Mouse (Mus musculus): ENCODE measurements around the gene Adgrl3.

The Adgrl3 gene

DNA sequence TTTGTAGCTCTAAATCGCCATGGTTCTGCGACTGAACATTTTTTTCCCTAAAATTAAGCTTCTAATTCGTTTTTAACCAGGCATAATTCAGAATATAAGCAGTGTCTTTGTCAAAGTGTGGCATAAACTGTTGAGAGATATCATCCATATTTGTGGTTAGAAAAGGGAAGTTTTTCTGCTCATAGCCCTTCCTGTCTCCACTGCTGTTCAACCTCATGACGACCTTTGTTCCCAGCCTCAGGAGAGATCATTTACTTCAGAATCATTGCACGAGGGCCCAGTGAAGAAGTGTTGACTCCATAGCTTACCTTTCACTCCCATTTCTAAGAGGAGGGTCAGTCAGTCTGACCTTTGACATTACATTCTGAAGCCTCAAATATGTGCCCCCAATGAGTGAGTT, 56.4 kb downstream of the Adgrl3 start:
- DNase-seq (ENCODE audit: low read depth), result no peak

DNA sequence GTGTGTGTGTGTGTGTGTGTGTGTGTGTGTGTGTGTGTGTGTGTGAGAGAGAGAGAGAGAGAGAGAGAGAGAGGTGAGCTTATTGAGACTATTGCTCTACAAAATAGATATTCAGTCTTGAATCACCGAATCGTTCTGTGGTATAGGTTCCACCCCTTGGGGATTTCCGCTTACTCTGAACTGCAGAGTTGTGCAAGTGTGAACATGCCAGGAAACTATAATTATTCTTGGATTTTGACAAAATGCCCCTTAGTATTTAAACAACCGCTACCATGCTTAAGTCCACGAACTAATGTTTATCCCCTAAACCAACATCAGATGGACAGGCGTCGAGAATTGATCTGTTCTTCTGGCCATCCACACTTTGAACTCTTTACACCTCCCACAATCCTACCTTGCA, 57.1 kb downstream of the Adgrl3 start:
- DNase-seq (ENCODE audit: low read depth), result no peak

DNA sequence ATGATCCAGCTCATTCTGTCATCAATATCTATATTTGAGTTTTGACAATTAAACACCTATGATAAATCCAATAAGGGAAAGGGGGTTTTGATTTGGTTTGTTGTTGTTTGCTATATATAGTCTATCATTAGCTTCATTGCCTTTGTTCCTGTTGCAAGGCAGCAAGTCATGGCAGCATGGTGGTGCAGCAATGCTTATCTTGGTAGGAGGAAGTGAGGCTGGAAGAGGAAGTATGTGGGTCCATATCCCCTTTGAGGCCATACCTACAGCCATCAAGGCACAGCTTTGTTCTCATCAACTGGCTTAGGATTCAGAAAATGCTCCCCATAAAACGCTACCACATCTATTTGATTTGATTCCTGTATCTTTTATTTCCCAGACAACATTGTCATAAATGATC, 58.1 kb downstream of the Adgrl3 start:
- DNase-seq (ENCODE audit: low read depth), result no peak

DNA sequence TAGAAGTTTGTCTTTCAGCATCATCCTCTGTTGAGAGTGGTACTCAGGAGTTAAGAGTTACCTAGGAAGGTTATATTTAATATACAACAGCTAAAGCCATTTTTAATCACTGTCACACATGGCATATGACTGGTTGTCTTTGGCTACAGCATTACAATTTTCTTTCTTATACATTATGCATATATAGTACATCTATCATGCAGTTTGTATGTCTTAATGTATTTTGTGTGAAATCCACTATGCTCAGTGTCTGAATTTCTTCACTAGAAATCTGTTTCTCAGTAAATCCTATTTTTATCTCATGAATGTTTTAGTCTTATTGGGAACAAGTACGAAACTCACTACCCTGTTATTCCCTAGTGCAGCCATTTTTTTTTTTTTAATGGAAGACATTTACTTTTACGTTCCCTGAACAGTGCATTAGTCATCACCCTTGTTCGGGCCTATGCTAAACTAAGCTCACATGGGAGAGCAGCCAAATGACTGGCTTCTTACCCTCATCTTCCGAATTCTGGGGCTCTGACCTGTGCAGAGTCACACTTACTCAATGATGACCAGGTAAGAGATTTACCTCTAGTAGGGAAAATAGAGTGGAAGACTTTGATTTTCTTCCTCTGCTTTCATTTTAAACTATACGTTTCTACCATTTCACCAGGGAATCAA, 63.9 kb downstream of the Adgrl3 start:
- DNase-seq (ENCODE audit: low read depth), result no peak

DNA sequence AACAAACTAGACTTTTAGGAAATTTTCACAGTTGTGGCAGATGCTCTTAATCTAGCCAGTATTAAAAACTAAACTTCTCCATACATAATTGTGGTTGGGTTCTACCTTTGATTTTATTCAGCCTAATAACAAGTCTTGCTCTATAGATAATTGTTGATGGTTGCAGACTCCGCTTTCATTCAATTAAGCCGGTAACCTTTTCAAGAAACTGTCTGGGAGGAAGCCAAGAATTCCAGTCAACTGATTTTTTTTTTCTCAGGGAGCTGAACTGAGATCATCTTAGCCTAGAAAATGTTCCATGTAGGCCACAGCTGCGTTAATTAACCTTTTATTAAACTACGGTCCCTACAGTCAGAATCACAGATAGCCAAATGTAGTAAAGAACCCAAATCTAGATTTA, 65.2 kb downstream of the Adgrl3 start:
- no peak for DNase-seq (ENCODE audit: low read depth)

DNA sequence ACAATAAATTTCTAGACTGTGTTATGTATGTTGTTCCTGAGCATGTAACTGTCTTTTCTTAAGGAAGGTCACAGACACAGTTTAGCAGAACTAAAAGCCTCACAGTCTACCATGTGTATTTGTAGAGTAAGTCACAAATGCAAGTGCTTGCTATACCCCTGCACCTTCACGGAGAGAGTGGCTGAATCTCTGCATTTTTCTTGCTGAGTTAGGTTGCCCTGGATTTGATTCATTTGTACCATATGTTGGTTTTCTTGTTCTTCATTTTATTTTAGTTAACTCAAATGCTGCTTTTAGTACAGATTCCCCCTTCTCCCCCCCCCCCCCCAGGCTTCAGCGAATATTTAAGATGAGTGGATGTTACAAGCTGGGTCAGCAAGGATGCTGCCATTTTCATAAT, 68.7 kb downstream of the Adgrl3 start:
- no peak for DNase-seq (ENCODE audit: low read depth)

DNA sequence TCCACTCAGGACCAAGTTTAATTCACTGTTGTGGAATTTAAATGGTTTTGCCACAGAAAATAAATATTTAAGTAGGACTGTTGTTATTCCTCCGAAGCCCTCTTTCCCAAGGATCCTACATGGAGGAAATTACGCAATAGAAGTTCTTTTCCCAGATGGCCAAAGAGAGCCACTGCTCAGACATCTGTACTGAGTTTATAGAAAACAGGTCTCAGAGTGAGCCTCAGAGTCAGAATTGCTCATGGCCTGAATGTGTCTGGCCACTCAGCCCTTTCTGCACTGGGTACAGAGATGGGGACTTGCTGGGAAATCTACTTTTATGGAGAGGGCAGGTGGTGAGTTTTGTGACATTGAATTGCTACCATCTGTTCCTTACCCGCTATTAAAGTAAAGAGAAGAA, 74.7 kb downstream of the Adgrl3 start:
- DNase-seq (ENCODE audit: low read depth), result no peak

DNA sequence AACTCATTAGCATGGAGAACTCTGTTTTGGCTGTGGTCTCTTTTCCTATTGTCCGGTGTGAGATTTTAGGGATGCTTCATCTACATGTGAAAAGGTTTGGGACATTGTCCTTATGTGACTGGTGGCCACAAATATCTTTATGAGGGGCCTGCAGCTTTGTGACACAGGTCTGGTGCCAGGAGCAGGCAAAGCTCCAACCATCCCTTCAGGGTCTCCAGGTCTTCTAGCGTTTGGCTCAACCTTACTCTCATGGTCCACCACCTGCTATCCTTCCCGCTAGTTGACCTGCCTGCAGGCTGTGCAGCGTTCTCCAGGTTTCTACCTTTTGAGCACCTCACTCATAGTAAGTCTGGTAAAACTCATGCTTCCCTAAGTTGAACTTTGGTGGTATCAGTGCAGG, 77.2 kb downstream of the Adgrl3 start:
- no peak for DNase-seq (ENCODE audit: low read depth)

DNA sequence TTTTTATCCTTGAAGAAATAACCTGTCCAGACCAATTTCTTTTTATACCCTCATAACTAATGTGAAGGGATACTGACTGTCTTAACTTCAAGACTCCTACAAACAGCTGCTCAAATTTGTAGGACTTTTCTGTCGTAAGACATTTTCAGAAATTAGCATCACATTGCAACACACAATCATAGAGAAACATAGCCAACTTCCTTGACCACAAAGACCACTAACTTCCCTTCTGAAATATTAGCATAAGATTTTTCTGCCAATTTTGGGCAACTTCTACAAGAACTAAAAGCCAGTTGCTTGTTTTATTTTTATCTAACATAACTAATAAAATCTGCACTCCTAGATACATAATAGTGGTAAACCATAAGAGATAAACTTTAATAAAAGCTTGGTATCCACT, 87.5 kb downstream of the Adgrl3 start:
- peak; percentile 8 for DNase-seq (ENCODE audit: low read depth)

DNA sequence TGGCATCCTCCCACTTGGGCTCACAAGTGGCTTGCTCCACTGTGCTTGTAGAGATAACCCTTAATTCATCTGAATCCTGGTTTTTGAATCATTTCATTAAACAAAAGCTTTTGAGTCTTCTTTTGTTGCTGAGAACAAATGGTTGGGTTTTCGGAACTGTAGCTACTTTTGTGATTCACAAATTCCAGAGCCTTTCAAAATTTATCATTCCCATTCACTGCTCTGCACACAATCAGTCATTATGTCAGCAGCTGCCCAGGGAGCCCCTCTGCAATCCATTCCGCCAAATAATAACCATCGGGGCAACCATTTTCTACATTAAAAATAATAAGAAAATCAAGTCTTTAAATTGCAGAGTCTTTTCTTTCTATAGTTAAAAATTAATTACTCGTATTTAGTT, 104.5 kb downstream of the Adgrl3 start:
- no peak for DNase-seq (ENCODE audit: low read depth)

DNA sequence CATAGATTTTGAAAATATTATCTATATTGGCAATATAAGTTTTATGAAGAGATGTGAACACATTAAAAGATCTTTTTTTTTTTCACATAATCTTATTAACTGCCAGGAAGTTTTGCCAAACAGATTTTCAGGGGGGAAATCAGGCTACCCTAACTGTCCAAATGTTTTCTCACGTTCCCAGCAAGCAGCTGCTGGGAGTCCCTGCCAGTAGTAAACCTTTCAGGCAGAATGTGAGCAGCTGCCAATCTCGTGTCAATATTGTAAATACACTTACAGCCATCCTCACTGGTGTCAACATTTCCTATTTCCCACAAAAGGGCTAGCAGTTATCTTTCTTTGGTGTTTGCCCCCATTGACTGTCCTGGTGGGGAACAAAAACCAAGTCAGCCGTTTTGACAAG, 107.7 kb downstream of the Adgrl3 start:
- no peak for DNase-seq (ENCODE audit: low read depth)

DNA sequence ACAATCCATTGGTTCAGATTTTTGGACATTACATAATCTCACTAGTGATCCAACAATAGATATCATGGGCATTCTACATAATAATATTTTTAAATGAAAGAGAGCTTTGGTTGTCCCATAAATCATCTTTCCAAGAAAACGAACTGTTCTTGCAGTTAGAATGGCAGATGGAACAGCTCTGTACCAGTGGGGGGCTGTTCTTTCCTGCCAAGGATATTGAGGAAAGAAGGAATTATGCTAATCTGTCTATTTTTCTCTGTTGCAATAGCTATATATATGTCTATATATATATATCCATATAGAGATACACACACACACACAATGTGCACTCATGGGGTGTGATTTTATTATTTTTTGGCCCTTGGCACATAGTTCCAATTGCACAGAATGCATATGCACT, 116.5 kb downstream of the Adgrl3 start:
- DNase-seq (ENCODE audit: low read depth), result no peak

DNA sequence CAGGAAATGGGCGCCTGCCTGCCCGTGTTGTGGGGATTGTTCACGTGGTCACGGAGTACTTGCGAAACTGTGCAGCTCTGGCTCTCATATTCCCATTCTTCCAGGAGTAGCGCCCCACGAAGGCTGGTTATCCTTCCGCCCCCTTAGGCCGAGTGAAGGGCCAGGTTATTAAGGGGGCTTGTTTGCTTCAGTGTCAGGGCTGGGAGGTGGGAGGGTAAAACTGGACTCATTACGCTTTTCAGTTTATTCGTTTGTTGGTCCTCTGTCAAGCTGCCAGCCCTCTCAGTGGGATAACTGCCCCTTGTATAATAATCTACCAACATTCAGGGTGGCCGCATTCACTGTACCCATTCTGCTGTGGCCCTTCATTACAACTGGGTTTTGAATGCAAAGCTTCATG, 135.9 kb downstream of the Adgrl3 start:
- no peak for DNase-seq (ENCODE audit: low read depth)

DNA sequence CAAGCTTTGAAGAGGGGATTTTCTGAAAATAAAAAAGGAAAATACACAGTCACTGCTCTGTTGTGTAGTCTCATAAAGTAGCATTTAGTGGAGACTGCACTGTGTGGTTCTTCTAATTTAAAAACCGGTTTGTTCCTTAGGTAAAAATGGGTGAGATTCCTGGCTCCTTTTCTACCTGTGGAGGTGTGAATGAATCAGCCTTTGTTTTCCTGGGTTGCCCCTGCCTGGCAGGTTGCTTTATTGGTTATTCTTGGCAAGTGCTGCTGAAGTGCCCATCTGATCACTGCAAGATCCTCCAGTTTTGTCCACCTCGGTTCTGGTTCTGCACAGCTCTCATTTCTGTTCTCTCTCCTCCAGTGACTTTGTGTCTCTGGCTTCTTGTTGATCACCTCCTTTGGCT, 136.3 kb downstream of the Adgrl3 start:
- no peak for DNase-seq (ENCODE audit: low read depth)

DNA sequence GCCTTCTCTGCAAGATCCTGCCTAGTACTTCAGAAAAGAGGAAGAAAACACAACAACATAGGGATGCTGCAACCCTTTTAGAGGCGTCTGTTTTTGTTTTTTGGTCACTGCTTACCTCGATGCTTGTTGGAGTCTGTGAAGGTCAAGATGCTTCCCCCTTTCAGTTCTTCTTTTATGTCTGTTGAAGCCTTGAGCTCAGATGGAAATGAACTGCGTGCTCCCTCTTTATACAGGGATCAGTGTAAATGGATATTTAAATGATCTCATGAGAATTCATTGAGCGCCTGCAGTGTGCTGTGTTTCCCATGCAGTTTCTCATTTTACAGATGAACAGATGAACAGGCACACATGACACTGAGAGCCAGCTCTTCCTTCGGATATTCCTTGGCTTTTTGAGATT, 136.9 kb downstream of the Adgrl3 start:
- DNase-seq (ENCODE audit: low read depth), result no peak

DNA sequence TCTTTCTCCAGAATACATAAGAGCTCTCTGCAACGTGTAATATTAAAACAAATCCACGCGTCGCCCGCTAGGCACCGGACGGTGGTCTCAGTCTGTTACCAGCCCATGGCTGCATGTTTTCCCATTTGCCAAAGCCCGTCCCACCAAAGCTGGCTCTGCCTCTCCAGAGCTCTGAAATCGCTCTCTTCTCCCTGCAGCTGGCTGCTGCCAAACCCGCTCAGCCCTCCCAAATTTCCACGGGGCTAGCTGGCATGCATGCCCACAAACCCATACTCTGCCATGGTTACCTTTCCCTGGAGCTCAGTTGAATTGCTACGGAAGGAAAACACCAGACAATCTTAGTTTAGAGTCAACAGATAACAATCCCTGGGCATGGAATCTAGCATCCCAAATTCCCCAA, 139.1 kb downstream of the Adgrl3 start:
- DNase-seq (ENCODE audit: low read depth), result no peak

DNA sequence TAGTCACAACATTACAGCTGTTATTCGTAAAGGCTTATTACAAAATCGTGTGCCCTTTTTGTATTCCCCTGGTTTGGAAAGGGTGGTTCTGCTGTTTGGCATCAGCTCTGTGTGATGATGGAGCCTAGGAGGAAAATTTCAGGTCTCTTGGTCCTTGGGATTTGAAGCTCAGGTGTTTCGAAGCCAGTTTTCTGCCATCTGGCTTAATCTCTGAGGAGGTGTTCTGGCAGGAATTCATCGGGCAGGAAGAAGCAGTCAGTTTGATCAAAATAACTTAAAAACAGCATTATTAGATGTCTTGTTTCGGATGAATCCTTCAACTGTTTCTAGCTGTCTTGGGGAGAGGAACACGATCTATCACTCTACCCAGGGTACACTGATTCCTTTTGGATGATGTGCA, 140.5 kb downstream of the Adgrl3 start:
- DNase-seq (ENCODE audit: low read depth), result no peak

DNA sequence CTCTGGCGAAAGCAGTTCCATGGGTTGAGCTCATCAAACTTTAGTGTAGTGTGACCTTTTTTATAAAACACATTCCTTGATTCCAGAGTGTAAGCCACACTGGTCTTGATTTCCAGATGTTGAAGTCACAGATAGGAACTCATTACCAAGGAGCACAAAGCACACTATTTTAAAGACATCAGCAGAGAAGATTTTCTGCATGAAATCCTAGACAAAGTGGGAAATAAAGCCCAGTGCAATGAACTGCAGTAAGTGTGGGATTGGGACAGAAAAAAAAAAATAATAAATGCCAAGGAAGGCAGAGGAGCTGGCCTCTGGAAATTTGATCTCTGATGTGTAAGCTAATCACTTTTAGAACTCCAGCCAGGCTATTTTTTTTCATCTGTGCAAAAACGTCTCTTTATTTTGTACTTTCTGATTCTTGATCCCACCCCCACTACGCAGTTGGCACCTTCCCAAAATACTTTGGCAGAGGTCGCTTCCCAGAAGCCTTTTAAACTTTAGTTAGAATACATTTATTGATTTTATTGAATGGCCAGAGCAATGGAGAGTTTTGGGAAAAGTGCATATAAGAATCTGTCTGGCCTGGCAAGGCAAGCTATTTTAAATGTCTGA, 169.0 kb downstream of the Adgrl3 start:
- DNase-seq (ENCODE audit: low read depth), result no peak

DNA sequence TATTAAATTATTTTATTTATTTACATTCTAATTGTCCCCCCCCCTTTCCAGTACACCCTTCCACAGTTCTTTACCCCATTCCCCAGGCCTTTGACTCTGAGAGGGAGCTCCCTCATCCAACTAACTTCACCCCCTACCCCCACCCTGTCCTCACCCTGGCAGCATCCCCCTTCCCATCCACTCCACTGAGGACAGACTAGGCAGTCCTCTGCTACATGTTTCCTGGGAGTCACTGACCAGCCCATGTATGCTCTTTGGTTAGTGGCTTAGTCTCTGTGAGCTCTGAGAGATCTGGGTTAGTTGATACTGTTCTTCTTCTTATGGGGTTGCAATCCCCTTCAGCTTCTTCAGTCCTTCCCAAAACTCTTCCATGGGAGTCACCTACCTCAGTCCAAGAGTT, 180.4 kb downstream of the Adgrl3 start:
- no peak for DNase-seq (ENCODE audit: low read depth)

DNA sequence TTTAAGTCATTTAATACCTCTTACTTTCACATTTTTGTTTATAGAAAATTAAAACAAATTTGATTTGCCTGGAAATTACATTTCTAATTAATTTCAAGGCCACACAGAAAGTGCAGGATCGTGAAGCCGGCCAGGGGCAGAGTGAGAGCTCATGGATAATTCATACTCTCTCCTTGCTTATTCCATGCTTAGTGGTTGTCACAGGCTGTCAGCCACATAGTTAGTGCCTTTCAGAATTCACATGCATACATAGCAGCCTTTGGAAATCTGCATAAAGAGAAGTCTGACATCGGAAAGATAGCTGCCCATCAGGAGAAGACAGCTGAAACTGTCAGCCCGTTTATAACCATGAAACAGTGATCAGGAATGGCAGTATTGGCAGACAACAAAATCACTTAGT, 181.9 kb downstream of the Adgrl3 start:
- no peak for DNase-seq (ENCODE audit: low read depth)

DNA sequence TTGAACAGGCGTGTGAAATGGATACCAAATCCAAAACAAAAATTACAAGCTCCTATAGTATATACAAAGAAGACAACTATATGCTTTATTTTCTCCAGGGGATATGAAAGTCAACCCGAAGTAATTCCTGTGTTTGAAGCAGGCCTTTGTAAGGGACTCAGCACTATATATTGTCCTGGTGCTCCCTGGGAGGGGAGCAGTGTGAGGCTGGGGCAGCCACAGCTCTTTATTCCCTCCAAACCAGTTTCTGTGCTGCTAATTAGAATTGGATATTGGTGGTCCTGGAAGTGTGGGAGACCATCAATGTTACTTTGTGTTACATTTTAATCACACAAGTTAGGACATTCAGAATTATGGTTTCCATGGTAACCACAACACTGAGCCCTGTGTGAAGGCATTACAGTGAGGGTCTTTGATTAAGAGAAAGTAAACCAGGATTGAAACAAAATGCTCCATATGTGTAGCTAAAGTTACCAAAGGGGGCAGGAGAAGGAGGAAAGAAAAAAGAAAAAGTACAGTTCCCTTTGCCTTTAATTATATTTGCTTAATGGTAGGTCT, 198.6 kb downstream of the Adgrl3 start:
- no peak for DNase-seq (ENCODE audit: low read depth)

DNA sequence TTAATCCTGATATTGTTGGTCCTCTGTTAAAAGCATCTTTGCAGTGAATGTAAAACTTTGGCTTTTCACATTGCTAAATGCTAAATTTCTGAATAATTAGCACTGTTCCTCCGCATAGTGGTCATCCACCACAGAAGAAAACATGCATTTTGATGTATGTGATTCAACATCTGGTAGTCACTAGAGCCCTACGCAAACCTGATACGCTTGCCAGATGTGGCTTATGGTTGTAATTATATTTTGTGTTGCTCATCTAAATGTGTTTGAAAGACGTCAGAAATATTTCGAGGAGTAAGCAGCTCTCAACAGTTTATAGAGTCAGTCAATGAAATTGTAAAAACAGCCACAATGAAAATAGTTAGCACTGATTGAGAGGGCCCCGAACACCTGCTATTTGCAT, 204.5 kb downstream of the Adgrl3 start:
- DNase-seq (ENCODE audit: low read depth), result no peak

DNA sequence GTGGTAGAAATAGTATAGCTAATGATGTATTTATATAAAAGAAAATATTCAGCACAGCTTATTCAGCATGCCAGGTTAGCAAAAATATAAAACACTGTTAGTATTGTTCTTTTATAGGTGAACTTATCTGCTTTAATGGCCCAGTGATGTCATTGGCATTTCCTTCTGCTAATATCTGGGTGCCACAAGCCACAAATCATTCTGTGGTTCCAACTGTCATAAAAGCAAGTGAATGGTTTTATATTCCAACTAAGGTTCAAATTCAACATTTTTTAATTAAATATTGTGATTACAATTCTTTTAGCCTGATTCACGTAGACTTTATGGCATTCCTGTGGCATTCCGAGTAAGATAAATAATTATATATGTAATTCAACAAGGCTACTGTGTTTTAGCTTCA, 205.5 kb downstream of the Adgrl3 start:
- no peak for DNase-seq (ENCODE audit: low read depth)

DNA sequence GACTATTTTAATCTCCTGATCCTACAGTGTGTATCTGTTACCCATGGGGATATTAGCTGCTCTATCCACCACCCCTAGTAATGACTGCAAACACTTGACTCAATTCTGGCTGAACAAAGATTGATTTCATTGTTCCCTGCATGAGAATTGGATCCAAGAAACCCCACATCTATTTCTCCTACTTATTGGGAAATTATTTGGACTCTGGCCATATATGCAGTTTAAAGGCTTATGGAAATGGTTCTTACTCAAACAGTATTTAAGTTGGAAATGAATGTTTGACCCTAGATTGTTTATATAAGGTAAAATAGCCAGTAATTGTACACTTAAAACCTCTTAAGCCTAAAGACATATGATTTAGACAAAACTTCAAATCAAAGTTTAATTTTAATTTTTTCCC, 207.3 kb downstream of the Adgrl3 start:
- no peak for DNase-seq (ENCODE audit: low read depth)
